Mouse (Mus musculus) kidney, adult 2 months (tissue): ENCODE data around the gene Spns3.

Source experiments
- CTCF ChIP-seq: fragments of 200-500 bp; conservative IDR thresholded peaks from 2 replicates; pipeline ENCODE4 v1.5.1; 2011; ENCODE audit warnings: low read depth, mild to moderate bottlenecking, control low read depth, low read length, moderate library complexity, mixed read lengths; ENCODE audit not compliant: insufficient read depth, insufficient read length
- POLR2A ChIP-seq: fragments of 200-500 bp; IDR thresholded peaks from one replicate; pipeline ENCODE4 v1.6.1; 2011; ENCODE audit warnings: low read depth, low read length, control low read depth

DNA sequence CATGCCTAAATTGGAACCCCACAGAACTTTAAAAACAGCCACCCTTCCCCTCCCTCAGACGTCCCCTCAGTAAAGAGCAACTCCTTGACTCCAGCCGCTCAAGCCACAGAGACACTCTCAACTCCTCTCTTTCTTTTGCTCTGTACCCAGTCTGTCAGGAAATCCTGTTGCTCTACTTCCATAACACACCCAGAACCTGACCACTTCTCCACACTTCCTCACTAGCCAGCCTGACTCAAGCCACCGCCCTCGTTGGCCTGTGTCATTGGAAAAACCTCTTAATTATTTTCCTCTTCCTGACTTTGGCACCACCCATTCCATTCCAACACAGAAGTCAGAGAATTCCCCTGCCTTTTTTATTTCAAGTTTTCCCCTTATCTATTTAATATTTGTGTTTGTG, 31.1 kb downstream of the Spns3 start:
- TF ChIP-seq POLR2A (no peak), CTCF (no peak)
